10 mouse cellular contexts compared by ENCODE assay signal in genomic region chr5:120130163-120130562, GRCm38 (mm10). TPM values are rescaled to one million over a fixed set of nuclear protein-coding genes. Genes with fewer than 3 reads are reported as not detected.
A peak's percentile ranks its signal among the peaks of the same experiment; 100 is the strongest.
DNase-seq lines count a peak whose midpoint lies in the region; ATAC-seq and TF ChIP-seq lines count a peak whose summit lies in the region.
"Had no signal": no experiment of that assay in that cellular context is flagged by ENCODE, and none has a peak within 500 bp of the region (broad histone marks: within the 10 kb centered on the region; RNA-seq: fewer than 3 reads in every experiment).

No protein-coding gene starts in this region.

- TF ChIP-seq CTCF in CH12.LX (conservative IDR thresholded peaks at IDR 0.05 in 1 of 2, IDR thresholded peaks at IDR 0.05 in 1 of 2; ENCODE audit: low read depth in 2 of 2, low read length in 2 of 2): no peak

- TF ChIP-seq POLR2A in CH12.LX (IDR thresholded peaks at IDR 0.05; ENCODE audit: low read depth, low read length): no peak

- no peak for TF ChIP-seq RAD21 in CH12.LX (IDR thresholded peaks at IDR 0.05; ENCODE audit: low read depth, low read length)

- no peaks in the 10 kb centered on the region for H3K27me3 ChIP-seq in CH12.LX (replicated peaks)
- H3K27me3 ChIP-seq: megakaryocyte, embryonic 14.5 days had no signal

- peak; percentile 56 for ATAC-seq in megakaryocyte, adult 5-6 weeks (ENCODE audit: poor library complexity, severe bottlenecking)

- peaks cover 0 to 10% of the 10 kb centered on the region in 2 experiments; a peak in 2 of 4 replicates for H3K4me1 ChIP-seq in CH12.LX (ENCODE audit: control insufficient read depth in 1 of 2, insufficient read depth in 2 of 2)

- in situ Hi-C loops in CH12.LX (cut with MboI; ENCODE audit: low pct_ligation_motif_present, low pct_unique_long_range_greater_than_20kb, low sequenced_read_pairs): loop anchor here (25.0 kb wide), 1 partner anchor 482 kb away; the partner anchor contains the start of genes Ddx54 and Rita1

- H3K79me2 ChIP-seq in CH12.LX (replicated peaks; ENCODE audit: control insufficient read depth, extremely low read depth, insufficient read depth, poor library complexity, severe bottlenecking): no peaks in the 10 kb centered on the region

- H3K9ac ChIP-seq in CH12.LX (ENCODE audit: insufficient read depth, low read depth): no peak overlapping the region

- peak; percentile 36 for DNase-seq in embryo, embryonic 9.5 days (ENCODE audit: extremely low spot score)
- no peak for DNase-seq in embryo, embryonic 11 days
- DNase-seq in CH12.LX (ENCODE audit: extremely low read depth): peak; percentile 86
- DNase-seq in brain, adult 2 months (ENCODE audit: low read depth, low spot score): peak; percentile 57
- DNase-seq in kidney, postnatal 25 days: no peak
- no peak for DNase-seq in right cerebral cortex, adult 18-20 months
- DNase-seq in layer of hippocampus, adult 9-11 months: no peak
- DNase-seq: cerebellum, adult 8-10 months had no signal

- H3K36me3 ChIP-seq in CH12.LX (replicated peaks in 1 of 2; ENCODE audit: control insufficient read depth in 1 of 2, insufficient read depth in 1 of 2, low read length in 1 of 2): peaks cover 91 to 100% of the 10 kb centered on the region in 2 experiments

- peak; percentile 62; the same call in 1 of the 2 replicates for TF ChIP-seq EP300 in CH12.LX (IDR thresholded peaks at IDR 0.05; ENCODE audit: low read length)

- dilution Hi-C loops in CH12.LX (cut with MboI; ENCODE audit: extremely low pct_ligation_motif_present, extremely low pct_unique_long_range_greater_than_20kb, low sequenced_read_pairs): no loop called here

- H3K27ac ChIP-seq in CH12.LX (ENCODE audit: insufficient read depth, low read depth): no peak overlapping the region

- no peaks in the 10 kb centered on the region for H3K9me3 ChIP-seq in CH12.LX (replicated peaks; ENCODE audit: low read length)
- H3K9me3 ChIP-seq: megakaryocyte, embryonic 14.5 days had no signal

- H3K4me2 ChIP-seq in CH12.LX (ENCODE audit: insufficient read depth, low read depth, poor library complexity, severe bottlenecking): no peak overlapping the region

- no peak overlapping the region for H3K4me3 ChIP-seq in CH12.LX (replicated peaks in 1 of 3; ENCODE audit: low read depth in 2 of 3, low read length in 2 of 3, poor library complexity in 1 of 3)
- H3K4me3 ChIP-seq: megakaryocyte, embryonic 14.5 days had no signal

TF ChIP-seq in CH12.LX, 34 proteins besides CTCF, POLR2A, EP300 and RAD21:
- no peak for TF ChIP-seq PAX5 (IDR thresholded peaks at IDR 0.05; ENCODE audit: low read length)
- TF ChIP-seq HCFC1 (IDR thresholded peaks at IDR 0.05; ENCODE audit: low read depth, low read length): no peak
- TF ChIP-seq BHLHE40 (IDR thresholded peaks at IDR 0.05; ENCODE audit: low read depth, low read length): no peak
- TF ChIP-seq TCF12 (IDR thresholded peaks at IDR 0.05; ENCODE audit: low read depth, low read length): no peak
- no peak for TF ChIP-seq GABPA (IDR thresholded peaks at IDR 0.05; ENCODE audit: insufficient replicate concordance, low read depth, low read length)
- TF ChIP-seq SMC3 (IDR thresholded peaks at IDR 0.05; ENCODE audit: low read depth, low read length): no peak
- no peak for TF ChIP-seq MAFK (IDR thresholded peaks at IDR 0.05; ENCODE audit: insufficient replicate concordance, low read length)
- no peak for TF ChIP-seq SIN3A (IDR thresholded peaks at IDR 0.05; ENCODE audit: low read length)
- TF ChIP-seq MYC (IDR thresholded peaks at IDR 0.05; ENCODE audit: low read depth, low read length): 0 out of 2 replicates have a peak, but pooled peaks have one; percentile 59
- TF ChIP-seq ETS1 (conservative IDR thresholded peaks at IDR 0.05; ENCODE audit: low read depth, low read length): no peak
- TF ChIP-seq TBP (conservative IDR thresholded peaks at IDR 0.05; ENCODE audit: low read depth, low read length): 0 out of 2 replicates have a peak, but pooled peaks have one; percentile 24
- TF ChIP-seq RCOR1 (conservative IDR thresholded peaks at IDR 0.05; ENCODE audit: low read depth, low read length): no peak
- TF ChIP-seq USF1 (IDR thresholded peaks at IDR 0.05; ENCODE audit: low read depth, low read length): no peak
- TF ChIP-seq JUN (IDR thresholded peaks at IDR 0.05; ENCODE audit: insufficient read depth, low read depth, low read length): no peak
- TF ChIP-seq MAX (IDR thresholded peaks at IDR 0.05; ENCODE audit: low read length): peak; percentile 45; the same call in 1 of the 2 replicates
- no peak for TF ChIP-seq MAZ (IDR thresholded peaks at IDR 0.05; ENCODE audit: low read depth, low read length)
- TF ChIP-seq ZKSCAN1 (IDR thresholded peaks at IDR 0.05; ENCODE audit: borderline replicate concordance, low read depth, low read length): no peak
- TF ChIP-seq NELFE (IDR thresholded peaks at IDR 0.05; ENCODE audit: low read depth, low read length): no peak
- no peak for TF ChIP-seq IRF4 (IDR thresholded peaks at IDR 0.05; ENCODE audit: low read depth, low read length)
- TF ChIP-seq NRF1 (IDR thresholded peaks at IDR 0.05; ENCODE audit: low read depth, low read length): no peak
- TF ChIP-seq MXI1 (IDR thresholded peaks at IDR 0.05; ENCODE audit: low read depth, low read length): no peak
- no peak for TF ChIP-seq MEF2A (IDR thresholded peaks at IDR 0.05; ENCODE audit: borderline replicate concordance, low read depth, low read length)
- TF ChIP-seq CHD1 (IDR thresholded peaks at IDR 0.05; ENCODE audit: low read depth, low read length): no peak
- TF ChIP-seq ZNF384 (IDR thresholded peaks at IDR 0.05; ENCODE audit: low read depth, low read length): no peak
- TF ChIP-seq JUND (conservative IDR thresholded peaks at IDR 0.05; ENCODE audit: low read depth, low read length): peak; percentile 71
- no peak for TF ChIP-seq E2F4 (IDR thresholded peaks at IDR 0.05; ENCODE audit: insufficient replicate concordance, low read depth, low read length)
- TF ChIP-seq UBTF (IDR thresholded peaks at IDR 0.05; ENCODE audit: low read depth, low read length): no peak
- no peak for TF ChIP-seq CHD2 (IDR thresholded peaks at IDR 0.05; ENCODE audit: low read length)
- TF ChIP-seq POLR2AphosphoS2 (IDR thresholded peaks at IDR 0.05; ENCODE audit: low read depth, low read length): no peak
- TF ChIP-seq ELF1 (IDR thresholded peaks at IDR 0.05; ENCODE audit: low read depth, low read length): no peak
- no peak for TF ChIP-seq KAT2A (IDR thresholded peaks at IDR 0.05; ENCODE audit: insufficient replicate concordance, low read length)
- TF ChIP-seq ZMIZ1 (IDR thresholded peaks at IDR 0.05; ENCODE audit: low read depth, low read length): no peak
- TF ChIP-seq ZC3H11A (IDR thresholded peaks at IDR 0.05; ENCODE audit: low read depth, low read length): no peak
- TF ChIP-seq USF2 (conservative IDR thresholded peaks at IDR 0.05; ENCODE audit: low read depth, low read length): no peak

RNA-seq across cellular contexts. Expression of gene Rbm19, which starts 13.9 kb away (rescaled TPM):
- 56.5 and 76.1 TPM in 2 replicates for total RNA-seq in CH12.LX (2012; rRNA removed)
- total RNA-seq in CH12.LX (2014; rRNA removed): 30.6 and 36.2 TPM in 2 replicates
- polyA plus RNA-seq in CH12.LX (2012; ENCODE audit: insufficient read length, low read depth): 81.4 and 94.6 TPM in 2 replicates
- total RNA-seq in megakaryocyte, adult 5-6 weeks (2015): 6.5 and 7.1 TPM in 2 replicates
- total RNA-seq in megakaryocyte, adult 5-6 weeks (2017): 11.7 and 12.4 TPM in 2 replicates

Comparison
In these comparisons a context has a peak if more than half of its experiments do, and no peak if none do; other contexts are left out.
1. DNase-seq: peak in embryo, embryonic 9.5 days (single experiment), CH12.LX (single experiment) and brain, adult 2 months (single experiment); none in embryo, embryonic 11 days (single experiment), kidney, postnatal 25 days (0 of 2), right cerebral cortex, adult 18-20 months (single experiment) and layer of hippocampus, adult 9-11 months (single experiment).